Mouse (Mus musculus) liver, postnatal 0 days (tissue): ENCODE measurements at regions not wholly inside any gene's neighbourhood (a gene's known extent, or its start where the extent isn't known, plus 50 kb on each side); places are given as distances from the start of the nearest gene placed in this dataset.
"Not testable (repeated sequence)": the region's sequence is repeated elsewhere in the genome, so short reads cannot be mapped to it uniquely, and the experiment has no call there.

Experiments used
- CTCF ChIP-seq: sonication (generic); IDR thresholded peaks from 2 replicates; pipeline ENCODE4 v1.5.1; 2016; ENCODE audit warnings: antibody characterized with exemption, low read depth
- EP300 ChIP-seq: IDR thresholded peaks from 2 replicates; pipeline ENCODE4 v1.6.1; 2016; ENCODE audit warnings: antibody characterized with exemption, low read depth, mild to moderate bottlenecking

GRCm38 (mm10) chr4:61967674-61968073 is 86.3 kb downstream of the Mup20 start:
- TF ChIP-seq CTCF, EP300: not testable (repeated sequence)
